Mouse (Mus musculus): ENCODE data around the gene C2cd4c. TPM values are rescaled to one million over a fixed set of nuclear protein-coding genes. Genes with fewer than 3 reads are reported as not detected.
A peak's percentile ranks its signal among the peaks of the same experiment; 100 is the strongest.

Gene C2cd4c
- polyA plus RNA-seq, 1 experiment from 2014 or later = not detected

GRCm38 (mm10) chr10:79623950-79624349, 10.1 kb upstream of the C2cd4c start:
- WGBS = 71% methylated on average over 12 of the region's 12 CpGs
- H3K36me3 ChIP-seq (ENCODE audit: control insufficient read depth, insufficient read depth, low read length) = no peaks in the 10 kb centered on the region
- H3K4me3 ChIP-seq (ENCODE audit: low read length) = no peak overlapping the region
- H3K27ac ChIP-seq (ENCODE audit: low read depth, low read length) = no peak overlapping the region
- no peaks in the 10 kb centered on the region for H3K9me3 ChIP-seq (ENCODE audit: control insufficient read depth, low read length)
- H3K4me2 ChIP-seq (replicated peaks; ENCODE audit: low read depth, low read length) = no peak overlapping the region
- no peak for ATAC-seq (ENCODE audit: low FRiP score, low TSS enrichment)
- H3K9ac ChIP-seq (ENCODE audit: low read depth, low read length) = no peak overlapping the region
- no peaks in the 10 kb centered on the region for H3K4me1 ChIP-seq (ENCODE audit: control insufficient read depth, insufficient read depth, low read length)
- H3K27me3 ChIP-seq (ENCODE audit: control insufficient read depth, insufficient read depth, low read length) = no peaks in the 10 kb centered on the region

GRCm38 (mm10) chr10:79616376-79616775, 2.6 kb upstream of the C2cd4c start:
- H3K27me3 ChIP-seq (ENCODE audit: control insufficient read depth, insufficient read depth, low read length) = peaks cover 22% of the 10 kb centered on the region
- no peak overlapping the region for H3K9ac ChIP-seq (ENCODE audit: low read depth, low read length)
- no peaks in the 10 kb centered on the region for H3K36me3 ChIP-seq (ENCODE audit: control insufficient read depth, insufficient read depth, low read length)
- 89% methylated on average over 5 of the region's 5 CpGs for WGBS
- no peaks in the 10 kb centered on the region for H3K9me3 ChIP-seq (ENCODE audit: control insufficient read depth, low read length)
- peaks cover 14% of the 10 kb centered on the region for H3K4me1 ChIP-seq (ENCODE audit: control insufficient read depth, insufficient read depth, low read length)
- H3K27ac ChIP-seq (ENCODE audit: low read depth, low read length) = no peak overlapping the region
- H3K4me3 ChIP-seq (ENCODE audit: low read length) = no peak overlapping the region
- H3K4me2 ChIP-seq (replicated peaks; ENCODE audit: low read depth, low read length) = no peak overlapping the region
- ATAC-seq (ENCODE audit: low FRiP score, low TSS enrichment) = no peak

GRCm38 (mm10) chr10:79615860-79616259, 2.0 kb upstream of the C2cd4c start:
- H3K9ac ChIP-seq (ENCODE audit: low read depth, low read length) = no peak overlapping the region
- no peak overlapping the region for H3K4me2 ChIP-seq (replicated peaks; ENCODE audit: low read depth, low read length)
- no peak for ATAC-seq (ENCODE audit: low FRiP score, low TSS enrichment)
- H3K4me3 ChIP-seq (ENCODE audit: low read length) = no peak overlapping the region
- H3K27me3 ChIP-seq (ENCODE audit: control insufficient read depth, insufficient read depth, low read length) = peaks cover 22% of the 10 kb centered on the region
- 12% methylated on average over 8 of the region's 8 CpGs for WGBS
- H3K9me3 ChIP-seq (ENCODE audit: control insufficient read depth, low read length) = no peaks in the 10 kb centered on the region
- H3K4me1 ChIP-seq (ENCODE audit: control insufficient read depth, insufficient read depth, low read length) = peaks cover 14% of the 10 kb centered on the region
- no peak overlapping the region for H3K27ac ChIP-seq (ENCODE audit: low read depth, low read length)
- H3K36me3 ChIP-seq (ENCODE audit: control insufficient read depth, insufficient read depth, low read length) = no peaks in the 10 kb centered on the region

- peaks cover 14% of the 10 kb centered on the region for H3K4me1 ChIP-seq (ENCODE audit: control insufficient read depth, insufficient read depth, low read length)
- 93% methylated on average over 1 of the region's 1 CpGs for WGBS
- no peaks in the 10 kb centered on the region for H3K36me3 ChIP-seq (ENCODE audit: control insufficient read depth, insufficient read depth, low read length)
- H3K4me2 ChIP-seq (replicated peaks; ENCODE audit: low read depth, low read length) = peak overlapping the region; percentile 97
- peaks cover 22% of the 10 kb centered on the region for H3K27me3 ChIP-seq (ENCODE audit: control insufficient read depth, insufficient read depth, low read length)
- H3K9ac ChIP-seq (ENCODE audit: low read depth, low read length) = no peak overlapping the region
- no peak; the same call in 1 of the 2 replicates for ATAC-seq (ENCODE audit: low FRiP score, low TSS enrichment)
- no peak overlapping the region for H3K27ac ChIP-seq (ENCODE audit: low read depth, low read length)
- H3K4me3 ChIP-seq (ENCODE audit: low read length) = peak overlapping the region; percentile 54
- H3K9me3 ChIP-seq (ENCODE audit: control insufficient read depth, low read length) = no peaks in the 10 kb centered on the region
These were observed 449 bp upstream of the C2cd4c start for GRCm38 (mm10) chr10:79614305-79614643.

- Histone ChIP-seq H3K4me2 (replicated peaks; ENCODE audit: low read depth, low read length) (peak overlapping the region; percentile 32), H3K36me3 (ENCODE audit: control insufficient read depth, insufficient read depth, low read length) (no peaks in the 10 kb centered on the region), H3K27me3 (ENCODE audit: control insufficient read depth, insufficient read depth, low read length) (peaks cover 22% of the 10 kb centered on the region), H3K27ac (ENCODE audit: low read depth, low read length) (no peak overlapping the region), H3K9me3 (ENCODE audit: control insufficient read depth, low read length) (no peaks in the 10 kb centered on the region), H3K4me3 (ENCODE audit: low read length) (peak overlapping the region; percentile 54), H3K9ac (ENCODE audit: low read depth, low read length) (peak overlapping the region; percentile 18; the same call in 1 of the 2 replicates), H3K4me1 (ENCODE audit: control insufficient read depth, insufficient read depth, low read length) (peaks cover 14% of the 10 kb centered on the region)
- 10% methylated on average over 51 of the region's 51 CpGs for WGBS
- no peak for ATAC-seq (ENCODE audit: low FRiP score, low TSS enrichment)
These were observed 1.4 kb downstream of the C2cd4c start for GRCm38 (mm10) chr10:79612192-79613135.

- ATAC-seq (ENCODE audit: low FRiP score, low TSS enrichment) = no peak
- 50% methylated on average over 5 of the region's 5 CpGs for WGBS
- peaks cover 22% of the 10 kb centered on the region for H3K27me3 ChIP-seq (ENCODE audit: control insufficient read depth, insufficient read depth, low read length)
- no peak overlapping the region for H3K4me3 ChIP-seq (ENCODE audit: low read length)
- no peak overlapping the region for H3K27ac ChIP-seq (ENCODE audit: low read depth, low read length)
- H3K9me3 ChIP-seq (ENCODE audit: control insufficient read depth, low read length) = no peaks in the 10 kb centered on the region
- H3K36me3 ChIP-seq (ENCODE audit: control insufficient read depth, insufficient read depth, low read length) = no peaks in the 10 kb centered on the region
- H3K4me2 ChIP-seq (replicated peaks; ENCODE audit: low read depth, low read length) = no peak overlapping the region
- H3K4me1 ChIP-seq (ENCODE audit: control insufficient read depth, insufficient read depth, low read length) = peaks cover 14% of the 10 kb centered on the region
- H3K9ac ChIP-seq (ENCODE audit: low read depth, low read length) = no peak overlapping the region
These were observed 2.5 kb downstream of the C2cd4c start for GRCm38 (mm10) chr10:79611296-79611695.

- no peak overlapping the region for H3K4me3 ChIP-seq (ENCODE audit: low read length)
- no peak overlapping the region for H3K4me2 ChIP-seq (replicated peaks; ENCODE audit: low read depth, low read length)
- peaks cover 22% of the 10 kb centered on the region for H3K27me3 ChIP-seq (ENCODE audit: control insufficient read depth, insufficient read depth, low read length)
- 79% methylated on average over 3 of the region's 3 CpGs for WGBS
- no peaks in the 10 kb centered on the region for H3K9me3 ChIP-seq (ENCODE audit: control insufficient read depth, low read length)
- H3K36me3 ChIP-seq (ENCODE audit: control insufficient read depth, insufficient read depth, low read length) = no peaks in the 10 kb centered on the region
- no peak overlapping the region for H3K27ac ChIP-seq (ENCODE audit: low read depth, low read length)
- no peak overlapping the region for H3K9ac ChIP-seq (ENCODE audit: low read depth, low read length)
- ATAC-seq (ENCODE audit: low FRiP score, low TSS enrichment) = no peak
- peaks cover 14% of the 10 kb centered on the region for H3K4me1 ChIP-seq (ENCODE audit: control insufficient read depth, insufficient read depth, low read length)
These were observed 4.5 kb downstream of the C2cd4c start for GRCm38 (mm10) chr10:79609276-79609675.

GRCm38 (mm10) chr10:79607892-79608291, 5.9 kb downstream of the C2cd4c start:
- no peak overlapping the region for H3K4me2 ChIP-seq (replicated peaks; ENCODE audit: low read depth, low read length)
- no peak overlapping the region for H3K9ac ChIP-seq (ENCODE audit: low read depth, low read length)
- no peaks in the 10 kb centered on the region for H3K36me3 ChIP-seq (ENCODE audit: control insufficient read depth, insufficient read depth, low read length)
- no peak overlapping the region for H3K27ac ChIP-seq (ENCODE audit: low read depth, low read length)
- no peak for ATAC-seq (ENCODE audit: low FRiP score, low TSS enrichment)
- peaks cover 13% of the 10 kb centered on the region for H3K27me3 ChIP-seq (ENCODE audit: control insufficient read depth, insufficient read depth, low read length)
- H3K9me3 ChIP-seq (ENCODE audit: control insufficient read depth, low read length) = no peaks in the 10 kb centered on the region
- no peak overlapping the region for H3K4me3 ChIP-seq (ENCODE audit: low read length)
- WGBS = 34% methylated on average over 2 of the region's 2 CpGs
- H3K4me1 ChIP-seq (ENCODE audit: control insufficient read depth, insufficient read depth, low read length) = peaks cover 9% of the 10 kb centered on the region; the same call in 1 of the 2 replicates

GRCm38 (mm10) chr10:79606537-79606936, 7.3 kb downstream of the C2cd4c start:
- H3K4me2 ChIP-seq (replicated peaks; ENCODE audit: low read depth, low read length) = no peak overlapping the region
- 74% methylated on average over 4 of the region's 4 CpGs for whole genome bisulfite sequencing
- H3K9ac ChIP-seq (ENCODE audit: low read depth, low read length) = no peak overlapping the region
- no peak overlapping the region for H3K4me3 ChIP-seq (ENCODE audit: low read length)
- H3K36me3 ChIP-seq (ENCODE audit: control insufficient read depth, insufficient read depth, low read length) = no peaks in the 10 kb centered on the region
- ATAC-seq (ENCODE audit: low FRiP score, low TSS enrichment) = no peak
- H3K27me3 ChIP-seq (ENCODE audit: control insufficient read depth, insufficient read depth, low read length) = no peaks in the 10 kb centered on the region; the same call in none of the 2 replicates
- H3K9me3 ChIP-seq (ENCODE audit: control insufficient read depth, low read length) = no peaks in the 10 kb centered on the region
- no peaks in the 10 kb centered on the region for H3K4me1 ChIP-seq (ENCODE audit: control insufficient read depth, insufficient read depth, low read length)
- no peak overlapping the region for H3K27ac ChIP-seq (ENCODE audit: low read depth, low read length)

All from kidney, embryonic 14.5 days (tissue).